Mouse (Mus musculus) stomach, embryonic 16.5 days (tissue): ENCODE data around the gene Cenpc1. TPM values are rescaled to one million over a fixed set of nuclear protein-coding genes. Genes with fewer than 3 reads are reported as not detected.

Experiments
- ATAC-seq: fragments of 200-750 bp; cut with Nextera tagmentation; 2 replicates; pipeline ENCODE4 v1.8.0; 2017; ENCODE audit warnings: moderate number of reproducible peaks, moderate TSS enrichment; ENCODE audit not compliant: insufficient read depth, low FRiP score
- H3K27ac ChIP-seq: fragments of 300-500 bp; sonication (generic); 2 replicates; pipeline ENCODE4 v1.5.1; 2014; ENCODE audit warnings: low read length
- H3K27me3 ChIP-seq: fragments of 300-500 bp; sonication (generic); 2 replicates; pipeline ENCODE4 v1.6.1; 2014; ENCODE audit warnings: low read length, control low read depth, mixed read lengths; ENCODE audit not compliant: control insufficient read depth, insufficient read depth
- H3K36me3 ChIP-seq: fragments of 300-500 bp; sonication (generic); 2 replicates; pipeline ENCODE4 v1.6.1; 2014; ENCODE audit warnings: low read length; ENCODE audit not compliant: control insufficient read depth, insufficient read depth
- H3K4me1 ChIP-seq: fragments of 300-500 bp; sonication (generic); 2 replicates; pipeline ENCODE4 v1.6.1; 2014; ENCODE audit warnings: low read length, control low read depth, mixed read lengths; ENCODE audit not compliant: control insufficient read depth, insufficient read depth
- H3K4me2 ChIP-seq: fragments of 300-500 bp; sonication (generic); 2 replicates; pipeline ENCODE4 v1.6.1; 2014; ENCODE audit warnings: low read depth, low read length, mixed read lengths
- H3K4me3 ChIP-seq: fragments of 300-500 bp; sonication (generic); replicated peaks from 2 replicates; pipeline ENCODE4 v1.5.1; 2014; ENCODE audit warnings: mild to moderate bottlenecking, low read length
- H3K9ac ChIP-seq: fragments of 300-500 bp; sonication (generic); 2 replicates; pipeline ENCODE4 v1.6.1; 2014; ENCODE audit warnings: low read length
- H3K9me3 ChIP-seq: fragments of 300-500 bp; sonication (generic); replicated peaks from 2 replicates; pipeline ENCODE4 v1.6.1; 2016; ENCODE audit warnings: low read length, control low read depth; ENCODE audit not compliant: control insufficient read depth
- WGBS: fragments of 180-500 bp; shearing (Covaris S2); extraction: QIAGEN DNeasy Blood & Tissue Kit; methylation state at CpG from one replicate; pipeline ENCODE4 v1.1.7; 2014; 5-methylcytosine and 5-hydroxymethylcytosine counted together
- polyA plus RNA-seq: library from polyadenylated mRNA; unstranded; fragments of >200 nt; fragmentation: Nextera tagmentation; extraction: Ambion mirVana; gene quantifications from 2 replicates; pipeline ENCODE4 v1.2.1, GENCODE M21; 2015

Cenpc1 gene
- polyA plus RNA-seq, 1 experiment from 2014 or later = 28.8 TPM

- H3K9ac ChIP-seq = no peak overlapping the region
- no peaks in the 10 kb centered on the region for H3K36me3 ChIP-seq
- peak overlapping the region; percentile 28; the same call in 1 of the 2 replicates for H3K27ac ChIP-seq
- H3K4me2 ChIP-seq = no peak overlapping the region
- no peak for ATAC-seq
- H3K27me3 ChIP-seq = no peaks in the 10 kb centered on the region
- 54% methylated on average over 4 of the region's 4 CpGs for WGBS
- H3K4me3 ChIP-seq = no peak overlapping the region
- H3K9me3 ChIP-seq = no peaks in the 10 kb centered on the region
- H3K4me1 ChIP-seq = no peaks in the 10 kb centered on the region
Observed at GRCm38 (mm10) chr5:85986734-85987515, 78.5 kb downstream of the Cenpc1 start.

GRCm38 (mm10) chr5:85977646-85978426 is 87.5 kb downstream of the Cenpc1 start:
- Histone ChIP-seq H3K27me3 (no peaks in the 10 kb centered on the region), H3K4me3 (no peak overlapping the region), H3K4me1 (peaks cover 2% of the 10 kb centered on the region; the same call in 1 of the 2 replicates), H3K9ac (no peak overlapping the region), H3K36me3 (no peaks in the 10 kb centered on the region), H3K9me3 (no peaks in the 10 kb centered on the region), H3K27ac (no peak overlapping the region), H3K4me2 (no peak overlapping the region)
- no peak for ATAC-seq
- WGBS = 43% methylated on average over 8 of the region's 8 CpGs

DNA sequence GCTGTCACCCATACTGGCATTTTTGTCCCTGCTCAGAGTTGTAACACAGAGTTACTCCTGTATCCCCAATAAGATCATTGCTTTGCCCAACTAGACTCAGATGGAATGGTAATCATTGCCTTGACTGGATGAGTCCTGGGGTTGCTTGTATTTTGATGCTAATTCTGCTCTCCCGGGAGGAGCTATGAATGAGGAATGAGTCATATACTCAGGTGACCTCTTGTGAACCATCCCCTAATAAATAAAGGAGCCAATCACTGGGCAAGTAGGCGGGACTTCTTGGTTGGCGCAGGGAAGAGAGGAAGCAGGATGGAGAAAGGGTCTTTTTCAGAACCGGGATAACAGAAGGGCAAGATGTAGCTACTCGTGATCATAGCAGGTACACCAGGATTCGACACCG is 102.6 kb downstream of the Cenpc1 start:
- no peaks in the 10 kb centered on the region for H3K4me1 ChIP-seq
- no peak for ATAC-seq
- H3K36me3 ChIP-seq = no peaks in the 10 kb centered on the region
- no peak overlapping the region for H3K4me3 ChIP-seq
- 79% methylated on average over 7 of the region's 7 CpGs for WGBS
- H3K9me3 ChIP-seq = no peaks in the 10 kb centered on the region
- H3K27me3 ChIP-seq = no peaks in the 10 kb centered on the region
- H3K4me2 ChIP-seq = no peak overlapping the region
- no peak overlapping the region for H3K27ac ChIP-seq
- no peak overlapping the region for H3K9ac ChIP-seq

Other genes with a start within 250 kb of the Cenpc1 start
- 0.74 and 1.0 TPM in 2 replicates for gene Stap1, start 6.2 kb upstream of the Cenpc1 start, polyA plus RNA-seq
- gene Uba6, start 107.2 kb upstream of the Cenpc1 start, polyA plus RNA-seq = 13.8 and 14.3 TPM in 2 replicates
- not detected in 2 replicates for gene Gnrhr, start 132.3 kb upstream of the Cenpc1 start, polyA plus RNA-seq
- gene Tmprss11c, start 223.7 kb upstream of the Cenpc1 start, polyA plus RNA-seq = not detected in 2 replicates